Mouse (Mus musculus) intestine, postnatal 0 days (tissue): ENCODE results near the gene Gm28035. TPM values are rescaled to one million over a fixed set of nuclear protein-coding genes. Genes with fewer than 3 reads are reported as not detected.
A peak's percentile ranks its signal among the peaks of the same experiment; 100 is the strongest.

Source experiments
- ATAC-seq: fragments of 200-750 bp; cut with Nextera tagmentation; 2 replicates; pipeline ENCODE4 v1.8.0; 2017; ENCODE audit warnings: mild to moderate bottlenecking, moderate TSS enrichment, moderate library complexity
- H3K27ac ChIP-seq: fragments of 300-500 bp; sonication (generic); 2 replicates; pipeline ENCODE4 v1.5.1; 2014; ENCODE audit warnings: mild to moderate bottlenecking, low read depth, low read length, moderate library complexity
- H3K27me3 ChIP-seq: fragments of 300-500 bp; sonication (generic); replicated peaks from 2 replicates; pipeline ENCODE4 v1.6.1; 2014; ENCODE audit warnings: low read length, mixed read lengths; ENCODE audit not compliant: control insufficient read depth, insufficient read depth
- H3K36me3 ChIP-seq: fragments of 300-500 bp; sonication (generic); 2 replicates; pipeline ENCODE4 v1.6.1; 2014; ENCODE audit warnings: mild to moderate bottlenecking, moderate library complexity; ENCODE audit not compliant: control insufficient read depth, insufficient read depth
- H3K4me1 ChIP-seq: fragments of 300-500 bp; sonication (generic); replicated peaks from 2 replicates; pipeline ENCODE4 v1.6.1; 2014; ENCODE audit warnings: antibody characterized with exemption, low read length, mixed read lengths; ENCODE audit not compliant: control insufficient read depth, insufficient read depth
- H3K4me2 ChIP-seq: fragments of 300-500 bp; sonication (generic); replicated peaks from 2 replicates; pipeline ENCODE4 v1.6.1; 2014; ENCODE audit warnings: low read depth, mild to moderate bottlenecking, moderate library complexity
- H3K4me3 ChIP-seq: fragments of 300-500 bp; sonication (generic); 2 replicates; pipeline ENCODE4 v1.5.1; 2014; ENCODE audit warnings: low read depth, low read length
- H3K9ac ChIP-seq: fragments of 300-500 bp; sonication (generic); 2 replicates; pipeline ENCODE4 v1.6.1; 2014; ENCODE audit warnings: mild to moderate bottlenecking, low read depth, low read length
- H3K9me3 ChIP-seq: fragments of 300-500 bp; sonication (generic); 2 replicates; pipeline ENCODE4 v1.6.1; 2016; ENCODE audit warnings: mixed run types; ENCODE audit not compliant: control insufficient read depth
- CTCF ChIP-seq: sonication (generic); IDR thresholded peaks from 2 replicates; pipeline ENCODE4 v1.5.1; 2016; ENCODE audit warnings: low read depth, mild to moderate bottlenecking, control low read depth, antibody characterized with exemption, moderate library complexity
- WGBS: fragments of 180-500 bp; shearing (Covaris S2); extraction: QIAGEN DNeasy Blood & Tissue Kit; methylation state at CpG from one replicate; pipeline ENCODE4 v1.1.7; 2014; 5-methylcytosine and 5-hydroxymethylcytosine counted together
- polyA plus RNA-seq: library from polyadenylated mRNA; unstranded; fragments of >200 nt; fragmentation: Nextera tagmentation; extraction: Ambion mirVana; gene quantifications from 2 replicates; pipeline ENCODE4 v1.2.1, GENCODE M21; 2015

The Gm28035 gene
- polyA plus RNA-seq, 1 experiment from 2014 or later, result 0.03 TPM

- H3K27me3 ChIP-seq, result no peaks in the 10 kb centered on the region
- TF ChIP-seq CTCF, result peak; percentile 79
- H3K9me3 ChIP-seq, result no peaks in the 10 kb centered on the region
- H3K4me3 ChIP-seq, result no peak overlapping the region
- H3K27ac ChIP-seq, result no peak overlapping the region
- H3K9ac ChIP-seq, result no peak overlapping the region
- peaks cover 5% of the 10 kb centered on the region; the same call in 1 of the 2 replicates for H3K4me1 ChIP-seq
- H3K36me3 ChIP-seq, result no peaks in the 10 kb centered on the region
- ATAC-seq, result no peak
- no peak overlapping the region for H3K4me2 ChIP-seq
- 84% methylated on average over 7 of the region's 7 CpGs for WGBS
Measured at GRCm38 (mm10) chr2:30203439-30203838, 36.9 kb upstream of the Gm28035 start.

- Histone ChIP-seq H3K4me1 (no peaks in the 10 kb centered on the region), H3K4me3 (peak overlapping the region; percentile 64), H3K9me3 (no peaks in the 10 kb centered on the region), H3K4me2 (peak overlapping the region; percentile 78), H3K27me3 (no peaks in the 10 kb centered on the region), H3K36me3 (no peaks in the 10 kb centered on the region), H3K27ac (peak overlapping the region; percentile 79), H3K9ac (peak overlapping the region; percentile 59)
- under 1% methylated on average over 13 of the region's 13 CpGs for WGBS
- no peak for TF ChIP-seq CTCF
- ATAC-seq, result peak; percentile 54
Measured at GRCm38 (mm10) chr2:30205255-30205628, 35.1 kb upstream of the Gm28035 start.

- peak; percentile 91 for ATAC-seq
- no peaks in the 10 kb centered on the region for H3K9me3 ChIP-seq
- H3K4me3 ChIP-seq, result peak within 1 kb of the TSS; percentile 64
- H3K4me1 ChIP-seq, result no peaks in the 10 kb centered on the region
- H3K4me2 ChIP-seq, result peak within 1 kb of the TSS; percentile 78
- H3K9ac ChIP-seq, result peak within 1 kb of the TSS; percentile 59
- no peak for TF ChIP-seq CTCF
- peak within 1 kb of the TSS; percentile 79 for H3K27ac ChIP-seq
- H3K27me3 ChIP-seq, result no peaks in the 10 kb centered on the region
- 0% methylated on average over 44 of the region's 44 CpGs for WGBS
- H3K36me3 ChIP-seq, result no peaks in the 10 kb centered on the region
Measured at GRCm38 (mm10) chr2:30205629-30206357, 34.6 kb upstream of the Gm28035 start, which contains the start of gene Kyat1. Gene Kyat1 (minus strand): TSS chr2:30205847.

GRCm38 (mm10) chr2:30207401-30207800 is 33.0 kb upstream of the Gm28035 start:
- Histone ChIP-seq H3K4me1 (no peaks in the 10 kb centered on the region), H3K9me3 (no peaks in the 10 kb centered on the region), H3K27ac (no peak overlapping the region), H3K4me2 (no peak overlapping the region), H3K9ac (no peak overlapping the region), H3K27me3 (no peaks in the 10 kb centered on the region), H3K36me3 (no peaks in the 10 kb centered on the region), H3K4me3 (no peak overlapping the region)
- 82% methylated on average over 4 of the region's 4 CpGs for WGBS
- no peak for TF ChIP-seq CTCF
- ATAC-seq, result no peak

GRCm38 (mm10) chr2:30207886-30208285 is 32.5 kb upstream of the Gm28035 start:
- WGBS, result 72% methylated on average over 5 of the region's 5 CpGs
- Histone ChIP-seq H3K9ac (no peak overlapping the region), H3K9me3 (no peaks in the 10 kb centered on the region), H3K4me3 (no peak overlapping the region), H3K36me3 (no peaks in the 10 kb centered on the region), H3K27ac (no peak overlapping the region), H3K27me3 (no peaks in the 10 kb centered on the region), H3K4me2 (no peak overlapping the region), H3K4me1 (no peaks in the 10 kb centered on the region)
- no peak for ATAC-seq
- TF ChIP-seq CTCF, result no peak

GRCm38 (mm10) chr2:30211408-30212168 is 28.8 kb upstream of the Gm28035 start:
- no peak for ATAC-seq
- Histone ChIP-seq H3K9ac (no peak overlapping the region), H3K4me2 (no peak overlapping the region), H3K9me3 (no peaks in the 10 kb centered on the region), H3K27me3 (no peaks in the 10 kb centered on the region), H3K4me1 (no peaks in the 10 kb centered on the region), H3K36me3 (no peaks in the 10 kb centered on the region), H3K4me3 (no peak overlapping the region), H3K27ac (no peak overlapping the region)
- no peak for TF ChIP-seq CTCF
- 69% methylated on average over 6 of the region's 6 CpGs for WGBS
